In the genomic region with DNA sequence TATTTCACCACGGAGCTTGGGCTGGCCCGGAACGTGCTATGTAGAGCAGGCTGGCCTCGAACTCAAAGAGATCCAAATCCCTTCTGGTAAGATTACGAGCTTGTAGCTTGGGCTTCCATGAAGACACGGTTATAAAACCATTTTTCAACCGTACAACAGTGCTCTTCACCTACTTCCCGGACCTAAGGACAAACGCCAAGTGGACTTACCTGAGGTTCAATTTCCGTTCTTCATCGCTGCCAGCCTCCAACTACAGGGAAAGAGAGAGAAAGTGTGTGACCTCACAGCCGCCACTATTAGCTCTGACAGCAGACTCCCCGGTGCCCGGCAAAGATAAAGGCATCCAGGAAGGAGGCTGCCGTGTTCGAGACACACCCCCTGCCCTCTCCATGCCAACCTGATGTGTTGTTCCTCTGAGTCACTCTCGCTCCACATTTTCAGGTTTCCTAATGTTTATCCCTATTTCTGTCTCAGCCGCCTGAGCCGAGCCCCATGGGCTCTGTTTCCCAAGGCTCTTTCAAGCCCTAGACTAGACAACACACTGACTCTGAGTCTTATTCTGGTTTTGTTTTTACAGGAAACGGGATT, we compare ENCODE assay signal across 12 mouse cellular contexts. TPM values are rescaled to one million over a fixed set of nuclear protein-coding genes. Genes with fewer than 3 reads are reported as not detected.
DNase-seq lines count a peak whose midpoint lies in the region; ATAC-seq lines count a peak whose summit lies in the region.
"Had no signal": no experiment of that assay in that cellular context is flagged by ENCODE, and none has a peak within 500 bp of the region (broad histone marks: within the 10 kb centered on the region; RNA-seq: fewer than 3 reads in every experiment).

No protein-coding gene starts in this region.

- H3K4me3 ChIP-seq in midbrain, embryonic 13.5 days (replicated peaks): no peak overlapping the region
- H3K4me3 ChIP-seq: hindbrain, embryonic 15.5 days had no signal

- no peak overlapping the region for H3K4me2 ChIP-seq in midbrain, embryonic 13.5 days (replicated peaks)
- H3K4me2 ChIP-seq: hindbrain, embryonic 15.5 days had no signal

- ATAC-seq in erythroblast, adult 5-6 weeks (replicated peaks; ENCODE audit: low FRiP score, poor library complexity, severe bottlenecking): peak; percentile 81
- ATAC-seq in midbrain, embryonic 13.5 days: no peak

- no peaks in the 10 kb centered on the region for H3K9me3 ChIP-seq in midbrain, embryonic 13.5 days
- H3K9me3 ChIP-seq: hindbrain, embryonic 15.5 days had no signal

- H3K9ac ChIP-seq in midbrain, embryonic 13.5 days (replicated peaks): no peak overlapping the region
- H3K9ac ChIP-seq: hindbrain, embryonic 15.5 days had no signal

- H3K27me3 ChIP-seq in midbrain, embryonic 13.5 days: no peaks in the 10 kb centered on the region
- H3K27me3 ChIP-seq: hindbrain, embryonic 15.5 days had no signal

- H3K27ac ChIP-seq in midbrain, embryonic 13.5 days: no peak overlapping the region
- H3K27ac ChIP-seq: hindbrain, embryonic 15.5 days had no signal

- peak; percentile 51 for DNase-seq in adrenal gland, postnatal 10 days
- no peak for DNase-seq in adrenal gland, postnatal 4 days (ENCODE audit: low spot score in 2 of 2)
- peak; percentile 62 for DNase-seq in 3T3-L1 (ENCODE audit: low read depth, low spot score)
- DNase-seq in lung, postnatal 4 days: peak; percentile 27 to 52
- DNase-seq in kidney, postnatal 10 days: no peak
- no peak for DNase-seq in layer of hippocampus, adult 9-10 months (ENCODE audit: low spot score)
- DNase-seq: B cell, adult 2 months; cerebellum, postnatal 14 days; kidney, postnatal 36 days had no signal

- WGBS in midbrain, embryonic 13.5 days: 88% methylated on average over 20 of the region's 20 CpGs

- peaks cover 53% of the 10 kb centered on the region for H3K4me1 ChIP-seq in midbrain, embryonic 13.5 days (replicated peaks)

- H3K36me3 ChIP-seq in midbrain, embryonic 13.5 days: peaks cover 21% of the 10 kb centered on the region
- H3K36me3 ChIP-seq: hindbrain, embryonic 15.5 days had no signal

RNA-seq across cellular contexts. Expression of a gene that starts 4.2 kb away (rescaled TPM):
- total RNA-seq in adrenal gland, postnatal 10 days (2021): 10 to 100 TPM; 14.2 to 20.0 TPM
- 10 to 100 TPM; 25.0 to 27.4 TPM for total RNA-seq in adrenal gland, postnatal 4 days (2021)
- 55.9 and 63.5 TPM in 2 replicates for total RNA-seq in erythroblast, adult 5-6 weeks (2015; ENCODE audit: low replicate concordance)
- total RNA-seq in erythroblast, adult 5-6 weeks (2017; ENCODE audit: low replicate concordance): 60.6 and 63.8 TPM in 2 replicates
- 14.3 and 17.2 TPM in 2 replicates for polyA plus RNA-seq in midbrain, embryonic 13.5 days (2015; fragmentation: Nextera tagmentation; extraction: Ambion mirVana)

RNA-seq across cellular contexts. Expression of a gene that starts 14.0 kb away (rescaled TPM):
- not detected for total RNA-seq in adrenal gland, postnatal 10 days (2021)
- 10 to 100 TPM in 1 of 2 experiments, under 1 TPM in 1; 0.51 to 16.1 TPM for total RNA-seq in adrenal gland, postnatal 4 days (2021)
- not detected in 2 replicates for total RNA-seq in erythroblast, adult 5-6 weeks (2015; ENCODE audit: low replicate concordance)
- not detected in 2 replicates for total RNA-seq in erythroblast, adult 5-6 weeks (2017; ENCODE audit: low replicate concordance)
- not detected in 2 replicates for polyA plus RNA-seq in midbrain, embryonic 13.5 days (2015; fragmentation: Nextera tagmentation; extraction: Ambion mirVana)

Comparison
In these comparisons a context has a peak if more than half of its experiments do, and no peak if none do; other contexts are left out.
1. DNase-seq: peak in adrenal gland, postnatal 10 days (single experiment), 3T3-L1 (single experiment) and lung, postnatal 4 days (2 of 2); none in adrenal gland, postnatal 4 days (0 of 2), kidney, postnatal 10 days (single experiment) and layer of hippocampus, adult 9-10 months (single experiment).